Mouse (Mus musculus) mammary gland, adult 2 months (tissue): ENCODE results near the gene Gm3252. TPM values are rescaled to one million over a fixed set of nuclear protein-coding genes. Genes with fewer than 3 reads are reported as not detected.

Experiments
- polyA plus RNA-seq: library from polyadenylated mRNA; depleted of rRNA; stranded (reverse); fragments of >200 nt; gene quantifications from 2 replicates; pipeline ENCODE4 v1.2.3, GENCODE M21; 2012; ENCODE audit warnings: low replicate concordance; rRNA removed

The Gm3252 gene
- 0.27 TPM in 1 of 2 replicates, not detected in the other for polyA plus RNA-seq

DNA sequence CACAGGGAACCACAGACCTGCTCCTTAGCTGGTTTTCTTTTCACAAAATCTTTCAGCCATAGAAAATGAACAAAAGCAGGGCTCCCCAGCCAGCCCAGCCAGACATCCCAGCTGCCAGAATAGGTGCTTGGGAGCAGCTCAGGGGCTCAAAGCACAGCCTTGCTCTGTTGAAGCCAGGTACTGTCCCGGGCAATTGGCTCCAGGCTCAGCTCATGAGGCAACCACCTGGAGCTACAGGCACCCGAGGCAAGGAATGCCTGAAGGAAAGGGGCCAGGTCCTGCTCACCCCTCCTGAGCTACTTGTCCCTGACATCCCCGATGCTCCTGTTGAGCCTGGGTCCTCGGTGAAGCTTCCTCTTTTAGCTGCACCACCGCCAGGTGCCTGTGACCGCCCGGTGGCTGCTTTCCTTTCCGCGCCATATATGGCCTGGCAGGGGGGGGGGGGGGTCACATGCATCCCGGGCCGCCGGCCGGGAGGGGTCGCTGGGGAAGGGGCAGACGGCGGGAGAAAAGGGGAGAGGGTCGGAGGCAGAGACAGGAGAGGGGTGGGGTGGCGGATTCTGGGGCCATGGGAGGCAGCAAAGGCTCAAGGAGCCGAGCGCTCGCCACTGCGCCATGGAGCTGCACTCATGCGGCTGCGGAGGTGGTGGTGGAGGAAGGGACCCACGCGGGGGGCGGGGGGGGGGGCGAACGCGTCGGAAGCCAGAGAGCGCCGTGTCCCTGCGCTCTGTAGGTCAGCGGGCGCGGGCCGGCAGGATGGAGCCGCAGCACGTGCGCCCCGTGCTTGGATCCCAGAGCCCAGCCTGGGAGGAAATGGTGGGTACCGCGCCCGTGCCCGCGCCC lies at the start of gene Gm3252:
Gene Gm3252, plus strand, starts transcription at position 738 of the 843 bp plus-strand sequence.

DNA sequence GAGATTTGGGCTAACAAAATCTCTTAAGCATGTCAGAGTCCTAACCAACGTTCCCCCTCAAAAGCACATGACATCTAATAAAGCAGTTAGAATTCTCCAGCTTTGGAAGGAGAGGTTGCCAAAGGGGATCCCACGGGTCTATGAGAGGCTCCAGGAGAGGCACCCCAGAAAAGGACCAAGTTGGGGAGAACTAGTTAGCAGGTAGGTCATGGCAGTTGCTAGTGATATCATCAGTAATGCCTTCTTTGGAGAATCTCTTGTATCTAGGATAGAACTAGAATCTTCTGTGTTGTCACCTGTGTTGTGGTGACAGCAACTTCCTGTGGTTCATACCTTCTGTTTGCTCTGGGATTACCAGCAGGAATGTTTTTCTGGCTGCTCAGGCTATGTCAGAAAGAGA lies 17.6 kb upstream of the Gm3252 start, which contains the start of gene Gm7876:
Gene Gm7876, plus strand, starts transcription at position 301 of the 400 bp plus-strand sequence.

DNA sequence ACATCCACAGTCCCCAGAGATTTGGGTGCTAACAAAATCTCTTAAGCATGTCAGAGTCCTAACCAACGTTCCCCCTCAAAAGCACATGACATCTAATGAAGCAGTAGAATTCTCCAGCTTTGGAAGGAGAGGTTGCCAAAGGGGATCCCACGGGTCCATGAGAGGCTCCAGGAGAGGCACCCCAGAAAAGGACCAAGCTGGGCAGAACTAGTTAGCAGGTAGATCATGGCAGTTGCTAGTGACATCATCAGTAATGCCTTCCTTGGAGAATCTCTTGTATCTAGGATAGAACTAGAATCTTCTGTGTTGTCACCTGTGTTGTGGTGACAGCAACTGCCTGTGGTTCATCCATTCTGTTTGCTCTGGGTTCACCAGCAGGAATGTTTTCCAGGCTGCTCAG lies 49.5 kb downstream of the Gm3252 start, which contains the start of gene Gm9602:
Gene Gm9602, plus strand, starts transcription at position 301 of the 400 bp plus-strand sequence.

Other genes with a start within 250 kb of the Gm3252 start
- not detected in 2 replicates for gene Gm3182, start 245.0 kb upstream of the Gm3252 start, polyA plus RNA-seq
- gene Gm3047, start 171.4 kb upstream of the Gm3252 start, polyA plus RNA-seq = not detected in 2 replicates
- gene Gm8159, start 94.4 kb upstream of the Gm3252 start, polyA plus RNA-seq = not detected in 2 replicates
- 0.10 TPM in 1 of 2 replicates, not detected in the other for gene Gm3239, start 62.6 kb upstream of the Gm3252 start, polyA plus RNA-seq
- not detected in 2 replicates for gene Gm7876, start 17.5 kb upstream of the Gm3252 start, polyA plus RNA-seq
- not detected in 2 replicates for gene Gm9602, start 49.6 kb downstream of the Gm3252 start, polyA plus RNA-seq
- gene Gm3269, start 111.3 kb downstream of the Gm3252 start, polyA plus RNA-seq = not detected in 2 replicates
- not detected in 2 replicates for gene Gm3264, start 128.8 kb downstream of the Gm3252 start, polyA plus RNA-seq
- gene Gm3278, start 165.6 kb downstream of the Gm3252 start, polyA plus RNA-seq = not detected in 2 replicates